Mouse (Mus musculus) midbrain, embryonic 15.5 days (tissue): Measurements from ENCODE around the gene Tmod1. TPM values are rescaled to one million over a fixed set of nuclear protein-coding genes. Genes with fewer than 3 reads are reported as not detected.

Experiments used
- ATAC-seq: fragments of 200-750 bp; cut with Nextera tagmentation; replicated peaks from 2 replicates; pipeline ENCODE4 v1.8.0; 2017; ENCODE audit warnings: moderate TSS enrichment
- H3K27ac ChIP-seq: fragments of 300-500 bp; sonication (generic); 2 replicates; pipeline ENCODE4 v1.5.1; 2015; ENCODE audit warnings: mild to moderate bottlenecking, inconsistent platforms
- H3K27me3 ChIP-seq: fragments of 300-500 bp; sonication (generic); replicated peaks from 2 replicates; pipeline ENCODE4 v1.6.1; 2015; ENCODE audit warnings: inconsistent platforms
- H3K36me3 ChIP-seq: fragments of 300-500 bp; sonication (generic); replicated peaks from 2 replicates; pipeline ENCODE4 v1.6.1; 2015; ENCODE audit warnings: inconsistent platforms
- H3K4me1 ChIP-seq: fragments of 300-500 bp; sonication (generic); 2 replicates; pipeline ENCODE4 v1.6.1; 2015; ENCODE audit warnings: inconsistent platforms
- H3K4me2 ChIP-seq: fragments of 300-500 bp; sonication (generic); 2 replicates; pipeline ENCODE4 v1.6.1; 2015; ENCODE audit warnings: inconsistent platforms, mild to moderate bottlenecking, moderate library complexity
- H3K4me3 ChIP-seq: fragments of 300-500 bp; sonication (generic); 2 replicates; pipeline ENCODE4 v1.5.1; 2015; ENCODE audit warnings: mild to moderate bottlenecking, inconsistent platforms
- H3K9ac ChIP-seq: fragments of 300-500 bp; sonication (generic); 2 replicates; pipeline ENCODE4 v1.6.1; 2015; ENCODE audit warnings: mild to moderate bottlenecking, inconsistent platforms
- H3K9me3 ChIP-seq: fragments of 300-500 bp; sonication (generic); 2 replicates; pipeline ENCODE4 v1.6.1; 2016; ENCODE audit warnings: inconsistent platforms
- WGBS: fragments of 180-500 bp; shearing (Covaris S2); methylation state at CpG from one replicate; pipeline ENCODE4 v1.1.7; 2015; ENCODE audit warnings: mixed read lengths; 5-methylcytosine and 5-hydroxymethylcytosine counted together
- polyA plus RNA-seq: library from polyadenylated mRNA; unstranded; fragments of >200 nt; fragmentation: Nextera tagmentation; extraction: Ambion mirVana; gene quantifications from 2 replicates; pipeline ENCODE4 v1.2.1, GENCODE M21; 2015

The Tmod1 gene
- polyA plus RNA-seq, 1 experiment from 2014 or later: 0.65 TPM

DNA sequence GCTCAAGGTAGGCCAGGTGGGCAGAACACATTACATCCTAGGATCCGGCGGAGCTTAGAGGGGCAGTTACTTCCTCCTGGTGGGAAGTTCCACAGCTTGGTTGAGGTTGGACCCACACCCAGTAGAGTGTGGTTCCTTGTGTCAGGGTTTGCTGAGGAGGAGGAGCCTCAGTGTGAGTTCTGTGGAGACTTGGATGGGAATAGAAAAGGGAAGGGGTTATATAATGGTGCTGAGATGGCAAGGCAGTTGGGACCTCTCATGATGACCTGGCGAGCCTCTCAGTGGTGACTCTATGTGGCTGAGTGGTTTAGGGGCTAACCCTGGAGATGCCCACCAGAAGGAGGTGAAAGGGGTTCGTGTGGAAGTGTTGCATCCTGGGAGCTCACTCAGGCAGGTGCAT lies 25.1 kb downstream of the Tmod1 start:
- WGBS: 84% methylated on average over 4 of the region's 4 CpGs
- Histone ChIP-seq H3K36me3 (no peaks in the 10 kb centered on the region), H3K27ac (no peak overlapping the region), H3K27me3 (no peaks in the 10 kb centered on the region), H3K9ac (no peak overlapping the region), H3K9me3 (no peaks in the 10 kb centered on the region), H3K4me1 (no peaks in the 10 kb centered on the region), H3K4me3 (no peak overlapping the region), H3K4me2 (no peak overlapping the region)
- ATAC-seq: no peak

DNA sequence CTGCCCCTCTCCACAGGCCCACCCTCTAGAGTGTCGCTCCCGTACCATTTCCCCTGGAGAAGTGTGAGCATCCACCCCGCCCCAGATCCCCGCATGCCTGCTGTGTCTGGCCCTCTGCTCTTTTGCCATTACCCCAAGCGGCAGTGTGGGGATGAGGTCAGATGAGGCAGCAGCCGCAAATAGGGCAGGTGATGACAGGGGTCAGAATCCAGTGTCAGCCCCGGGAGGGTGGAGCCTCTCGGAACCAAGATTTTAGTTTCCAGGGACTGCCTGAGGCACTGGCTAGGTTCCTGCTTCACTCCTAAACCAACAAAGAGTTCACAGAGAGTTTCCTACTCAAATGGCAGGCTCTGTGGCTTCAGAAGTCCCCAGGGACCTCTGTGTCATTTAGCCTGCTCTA lies 25.5 kb downstream of the Tmod1 start:
- Histone ChIP-seq H3K36me3 (no peaks in the 10 kb centered on the region), H3K4me3 (no peak overlapping the region), H3K4me2 (no peak overlapping the region), H3K9ac (no peak overlapping the region), H3K27me3 (no peaks in the 10 kb centered on the region), H3K27ac (no peak overlapping the region), H3K4me1 (no peaks in the 10 kb centered on the region), H3K9me3 (no peaks in the 10 kb centered on the region)
- 68% methylated on average over 8 of the region's 8 CpGs for WGBS
- no peak for ATAC-seq

DNA sequence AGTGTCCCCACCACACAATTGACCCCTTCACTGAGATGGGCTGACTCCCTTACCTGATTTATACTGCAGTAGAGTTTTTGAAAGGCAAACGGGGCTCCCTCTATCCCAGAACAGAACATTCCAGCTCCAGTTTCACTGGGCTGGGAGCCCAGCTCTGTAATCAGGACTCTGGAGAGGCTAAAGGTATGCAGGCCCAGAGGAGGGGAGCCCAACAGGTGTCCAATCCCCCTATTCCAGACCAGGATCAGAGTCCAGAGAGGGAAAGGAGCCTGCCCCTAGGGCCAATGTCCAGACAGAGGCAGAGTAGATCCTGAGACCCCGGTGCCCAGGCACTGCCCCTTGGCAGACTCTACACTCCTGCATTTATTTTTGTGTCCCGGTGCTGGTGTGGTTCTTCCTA lies 26.2 kb downstream of the Tmod1 start:
- Histone ChIP-seq H3K4me1 (no peaks in the 10 kb centered on the region), H3K4me3 (no peak overlapping the region), H3K27me3 (no peaks in the 10 kb centered on the region), H3K27ac (no peak overlapping the region), H3K4me2 (no peak overlapping the region), H3K9ac (no peak overlapping the region), H3K9me3 (no peaks in the 10 kb centered on the region), H3K36me3 (no peaks in the 10 kb centered on the region)
- no peak for ATAC-seq
- 82% methylated on average over 3 of the region's 3 CpGs for WGBS

DNA sequence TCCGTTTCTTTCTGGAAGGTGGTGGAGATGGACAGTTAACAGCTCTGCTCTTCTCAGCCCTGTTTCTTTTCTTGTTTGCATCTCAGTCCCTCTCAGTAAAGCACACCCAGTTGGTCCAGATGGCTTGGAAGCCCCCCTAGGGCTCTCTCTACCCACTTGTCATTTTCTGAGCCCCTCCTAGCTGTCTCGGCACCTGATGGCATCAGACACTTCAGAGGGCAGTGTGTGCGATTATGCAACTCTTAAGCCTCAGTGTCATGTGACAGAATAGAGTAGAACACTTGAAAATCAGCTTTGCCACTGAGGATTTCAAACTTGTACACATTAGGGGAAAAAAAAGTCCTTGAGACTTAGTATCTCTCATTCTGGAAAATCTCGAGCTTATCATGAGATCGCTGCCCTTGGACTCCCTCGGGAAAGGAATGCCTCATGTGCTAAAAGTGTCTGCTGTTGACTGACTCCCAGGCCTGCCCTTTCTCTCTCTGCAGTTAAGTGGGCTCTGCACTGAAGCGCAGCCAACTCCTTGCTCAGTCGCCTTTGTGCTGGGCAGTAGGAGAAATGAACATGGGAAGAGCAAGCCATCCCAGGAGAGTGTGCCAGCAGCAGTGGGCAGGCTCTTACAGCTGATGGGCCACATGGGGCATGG lies 27.1 kb downstream of the Tmod1 start:
- ATAC-seq: no peak

DNA sequence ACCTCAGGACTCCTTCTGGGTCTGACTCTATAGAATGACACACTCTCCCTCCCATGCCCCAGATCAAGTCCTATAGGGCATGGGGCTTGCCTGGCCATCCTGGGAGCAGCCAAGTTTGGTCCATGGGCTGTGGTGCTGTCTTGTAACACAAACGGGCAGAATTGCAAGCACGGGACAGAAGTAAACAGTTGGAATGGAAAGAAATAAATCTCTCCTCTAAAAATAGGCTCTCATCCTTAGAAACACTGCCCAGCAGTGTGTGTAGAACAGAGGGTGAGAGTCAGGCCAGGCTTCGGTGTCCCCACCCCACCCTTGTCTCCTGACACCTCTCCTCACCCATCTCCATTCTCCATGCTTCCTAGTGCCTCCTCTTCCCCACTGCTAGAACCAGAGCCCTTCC lies 29.3 kb downstream of the Tmod1 start:
- no peak overlapping the region for H3K4me2 ChIP-seq
- no peaks in the 10 kb centered on the region for H3K27me3 ChIP-seq
- H3K9me3 ChIP-seq: no peaks in the 10 kb centered on the region
- 88% methylated on average over 3 of the region's 3 CpGs for WGBS
- H3K27ac ChIP-seq: no peak overlapping the region
- no peaks in the 10 kb centered on the region for H3K36me3 ChIP-seq
- ATAC-seq: no peak
- no peaks in the 10 kb centered on the region for H3K4me1 ChIP-seq
- H3K4me3 ChIP-seq: no peak overlapping the region
- no peak overlapping the region for H3K9ac ChIP-seq

More for the DNA sequence above, 27.1 kb downstream of the Tmod1 start:
- no peaks in the 10 kb centered on the region for H3K9me3 ChIP-seq
- H3K27me3 ChIP-seq: no peaks in the 10 kb centered on the region
- 61% methylated on average over 8 of the region's 8 CpGs for WGBS
- H3K4me3 ChIP-seq: no peak overlapping the region
- no peak overlapping the region for H3K27ac ChIP-seq
- no peak overlapping the region for H3K4me2 ChIP-seq
- H3K36me3 ChIP-seq: no peaks in the 10 kb centered on the region
- H3K4me1 ChIP-seq: no peaks in the 10 kb centered on the region
- H3K9ac ChIP-seq: no peak overlapping the region

DNA sequence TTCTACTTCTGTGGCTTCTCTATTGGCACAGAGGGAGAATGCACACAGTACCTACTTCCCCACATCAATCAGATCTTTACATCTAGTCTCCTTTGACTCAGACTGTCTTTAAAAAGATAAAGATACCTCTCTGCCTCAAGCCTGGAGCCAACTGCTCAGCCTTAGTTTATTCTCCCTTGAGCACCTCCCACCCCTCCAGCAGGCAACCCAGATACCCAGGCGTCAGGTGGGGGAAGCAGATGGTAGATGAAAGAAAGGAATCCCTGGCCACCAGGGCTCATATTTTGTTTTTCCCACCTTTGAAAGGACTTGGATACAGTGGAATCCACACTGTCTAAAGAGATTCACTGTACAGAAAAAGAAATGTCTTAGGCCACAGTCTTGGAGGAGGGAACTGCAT lies 29.8 kb downstream of the Tmod1 start:
- Histone ChIP-seq H3K4me2 (no peak overlapping the region), H3K9me3 (no peaks in the 10 kb centered on the region), H3K27ac (no peak overlapping the region), H3K4me1 (no peaks in the 10 kb centered on the region), H3K4me3 (no peak overlapping the region), H3K36me3 (no peaks in the 10 kb centered on the region), H3K9ac (no peak overlapping the region), H3K27me3 (no peaks in the 10 kb centered on the region)
- WGBS: 40% methylated on average over 1 of the region's 1 CpGs
- ATAC-seq: no peak

DNA sequence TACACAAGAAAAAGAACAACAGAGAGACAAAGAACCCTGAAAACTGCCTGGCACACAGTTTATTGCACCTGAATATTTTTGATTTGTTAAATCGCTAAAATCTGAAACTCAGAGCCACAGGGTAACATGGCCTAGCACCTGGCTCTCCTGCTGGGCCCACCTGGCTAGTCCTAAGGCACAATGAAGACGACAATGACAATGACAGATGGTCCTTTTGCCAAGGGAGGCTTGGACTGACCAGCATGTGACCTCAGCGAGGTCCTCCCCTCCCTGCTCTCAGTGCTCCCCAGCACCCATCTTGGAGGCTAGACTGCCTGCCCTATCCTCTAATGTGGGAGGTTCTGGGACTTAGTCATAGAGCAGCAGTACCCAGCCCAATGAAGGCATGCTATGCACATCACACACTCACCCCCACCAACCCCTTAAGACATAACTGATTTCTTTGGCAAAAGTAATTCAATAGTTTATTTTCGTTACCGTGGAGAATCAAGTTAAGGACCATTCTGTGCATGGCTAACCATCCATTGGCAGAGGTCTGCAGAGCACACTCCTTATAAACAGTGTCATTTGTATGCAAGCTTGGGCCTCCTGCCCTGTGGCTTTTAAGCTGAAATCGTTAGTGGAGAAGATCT lies 31.2 kb downstream of the Tmod1 start:
- H3K36me3 ChIP-seq: no peaks in the 10 kb centered on the region
- H3K9me3 ChIP-seq: no peaks in the 10 kb centered on the region
- 60% methylated on average over 6 of the region's 6 CpGs for WGBS
- H3K9ac ChIP-seq: no peak overlapping the region
- no peak for ATAC-seq
- no peak overlapping the region for H3K27ac ChIP-seq
- H3K27me3 ChIP-seq: no peaks in the 10 kb centered on the region
- no peak overlapping the region for H3K4me2 ChIP-seq
- H3K4me1 ChIP-seq: no peaks in the 10 kb centered on the region
- no peak overlapping the region for H3K4me3 ChIP-seq

DNA sequence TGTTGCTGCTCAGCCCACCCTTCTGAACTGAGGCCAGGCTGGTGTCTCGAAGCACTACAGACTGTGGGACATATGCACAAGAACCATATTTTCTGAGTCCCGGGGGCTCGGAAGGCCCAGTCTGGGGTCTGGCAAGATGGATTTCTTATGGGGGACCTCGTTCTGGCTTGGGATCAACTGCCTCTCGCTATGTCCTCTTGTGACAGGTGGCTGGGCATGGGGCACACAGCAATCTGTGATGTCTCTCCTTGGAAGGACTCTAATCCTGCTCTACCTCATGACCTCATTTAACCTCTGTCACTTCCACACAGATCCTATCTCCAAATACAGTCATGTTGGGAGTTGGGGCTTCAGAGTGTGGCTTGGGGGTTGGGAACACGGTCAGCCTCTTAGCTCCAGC lies 33.9 kb downstream of the Tmod1 start:
- no peak for ATAC-seq
- Histone ChIP-seq H3K9me3 (no peaks in the 10 kb centered on the region), H3K9ac (no peak overlapping the region), H3K27ac (no peak overlapping the region), H3K4me2 (no peak overlapping the region), H3K4me3 (no peak overlapping the region), H3K4me1 (no peaks in the 10 kb centered on the region), H3K27me3 (no peaks in the 10 kb centered on the region), H3K36me3 (no peaks in the 10 kb centered on the region)
- WGBS: 92% methylated on average over 6 of the region's 6 CpGs

DNA sequence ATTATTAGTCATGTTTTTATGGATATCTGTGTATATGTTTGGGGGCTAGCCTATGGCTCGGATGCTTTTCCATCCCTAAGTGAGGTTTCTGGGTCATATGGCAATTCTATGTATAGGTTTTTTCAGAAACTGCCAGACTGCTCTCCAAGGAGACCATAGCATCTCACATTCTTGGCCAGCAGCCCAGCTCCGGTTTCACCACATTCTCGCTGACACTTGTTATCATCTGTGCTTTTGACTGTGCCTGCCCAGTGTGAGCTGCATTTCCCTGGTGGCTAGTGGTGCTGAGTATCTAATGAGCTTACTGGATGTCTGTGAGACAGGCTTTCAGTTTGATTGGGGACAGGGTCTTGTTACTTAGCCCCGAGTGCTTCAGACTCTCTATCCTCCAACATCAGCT lies 35.0 kb downstream of the Tmod1 start:
- ATAC-seq: no peak
- Histone ChIP-seq H3K36me3 (no peaks in the 10 kb centered on the region), H3K4me3 (no peak overlapping the region), H3K4me2 (no peak overlapping the region), H3K9me3 (no peaks in the 10 kb centered on the region), H3K4me1 (no peaks in the 10 kb centered on the region), H3K27ac (no peak overlapping the region), H3K9ac (no peak overlapping the region), H3K27me3 (no peaks in the 10 kb centered on the region)
- WGBS: 57% methylated on average over 4 of the region's 4 CpGs

DNA sequence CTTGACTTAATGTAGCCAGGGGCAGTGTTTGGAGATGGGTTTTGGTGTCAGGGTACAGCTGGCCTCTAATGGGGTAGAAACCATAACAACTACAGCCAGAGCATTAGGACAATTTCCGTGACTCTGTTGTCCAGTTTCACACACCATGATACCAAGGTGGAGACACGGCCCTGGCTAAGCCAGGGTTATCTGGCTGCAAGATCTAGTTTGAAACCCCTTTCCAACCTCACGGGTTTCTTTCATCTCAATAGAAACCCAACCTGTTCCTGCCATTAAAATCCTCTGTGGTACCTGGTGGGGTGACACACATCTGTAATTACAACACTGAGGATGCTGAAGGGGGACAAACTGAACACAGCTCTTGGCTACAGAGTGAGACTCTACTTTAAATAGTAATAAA lies 36.9 kb downstream of the Tmod1 start:
- Histone ChIP-seq H3K4me3 (no peak overlapping the region), H3K9me3 (no peaks in the 10 kb centered on the region), H3K9ac (no peak overlapping the region), H3K27me3 (no peaks in the 10 kb centered on the region), H3K36me3 (no peaks in the 10 kb centered on the region), H3K4me2 (no peak overlapping the region), H3K27ac (no peak overlapping the region), H3K4me1 (no peaks in the 10 kb centered on the region)
- no peak for ATAC-seq
- 94% methylated on average over 3 of the region's 3 CpGs for WGBS

DNA sequence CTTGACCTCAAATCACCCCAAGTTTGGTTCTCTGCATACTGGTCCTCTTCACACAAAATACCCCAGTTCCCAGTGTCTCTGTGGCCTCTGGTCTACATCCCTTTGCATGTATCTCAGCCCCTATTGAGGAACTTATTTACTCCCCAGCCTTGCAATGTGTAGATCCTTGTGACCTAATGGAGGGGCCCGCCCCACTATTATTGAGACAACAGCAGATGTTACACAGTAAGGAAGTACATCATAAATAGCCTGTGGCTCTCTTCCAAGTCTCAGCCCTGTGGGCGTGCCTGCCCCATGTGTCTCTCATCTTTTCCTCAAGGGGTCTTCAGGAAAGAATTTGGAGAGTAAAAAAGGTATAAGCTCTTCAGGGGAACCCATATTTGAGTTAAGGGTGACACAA lies 38.2 kb downstream of the Tmod1 start:
- WGBS: 89% methylated on average over 2 of the region's 2 CpGs
- H3K4me1 ChIP-seq: no peaks in the 10 kb centered on the region

DNA sequence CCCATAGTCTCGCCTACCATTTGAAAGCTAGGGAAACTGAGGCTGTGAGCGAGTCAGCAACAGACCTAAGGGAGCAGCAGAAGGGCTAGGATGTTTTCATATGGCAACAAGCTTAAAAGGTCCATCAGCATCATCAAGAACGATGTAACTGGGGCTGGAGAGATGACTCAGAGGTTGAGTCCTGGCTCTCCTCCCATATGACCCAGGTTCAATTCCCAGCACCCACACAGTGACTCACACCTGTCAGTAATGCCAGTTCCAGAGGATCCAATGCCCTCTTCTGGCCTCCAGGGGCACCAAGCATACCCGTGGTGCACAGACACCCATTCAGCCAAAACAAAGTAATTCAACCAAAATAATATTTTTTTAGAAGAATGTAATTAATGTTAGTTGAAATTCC lies 41.5 kb downstream of the Tmod1 start:
- 89% methylated on average over 4 of the region's 4 CpGs for WGBS
- no peaks in the 10 kb centered on the region for H3K9me3 ChIP-seq
- H3K36me3 ChIP-seq: no peaks in the 10 kb centered on the region
- H3K27ac ChIP-seq: no peak overlapping the region
- H3K4me1 ChIP-seq: no peaks in the 10 kb centered on the region
- ATAC-seq: no peak
- no peaks in the 10 kb centered on the region for H3K27me3 ChIP-seq
- no peak overlapping the region for H3K9ac ChIP-seq
- no peak overlapping the region for H3K4me2 ChIP-seq
- H3K4me3 ChIP-seq: no peak overlapping the region

More for the DNA sequence above, 38.2 kb downstream of the Tmod1 start:
- Histone ChIP-seq H3K36me3 (no peaks in the 10 kb centered on the region), H3K9ac (no peak overlapping the region), H3K27ac (no peak overlapping the region), H3K4me2 (no peak overlapping the region), H3K9me3 (no peaks in the 10 kb centered on the region), H3K4me3 (no peak overlapping the region), H3K27me3 (no peaks in the 10 kb centered on the region)
- ATAC-seq: no peak

DNA sequence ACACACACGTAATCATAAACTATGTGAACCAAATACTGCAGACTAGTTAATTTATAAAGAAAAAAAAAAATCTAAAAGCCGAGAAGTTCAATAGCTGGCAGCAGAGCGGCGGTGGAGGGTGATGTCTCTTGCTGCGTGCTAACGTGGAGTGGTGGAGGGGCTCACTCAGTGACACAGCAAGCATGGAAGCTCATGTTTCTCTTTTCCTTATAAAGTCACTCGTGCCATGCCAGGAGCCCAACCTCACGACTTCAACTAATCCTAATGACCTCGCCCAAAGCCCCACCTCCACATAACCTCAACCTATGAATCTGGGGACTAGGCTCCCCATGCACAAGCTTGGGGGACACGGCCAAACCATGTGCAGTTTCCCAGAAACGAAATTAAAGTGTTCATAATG lies 43.8 kb downstream of the Tmod1 start:
- H3K9me3 ChIP-seq: no peaks in the 10 kb centered on the region
- H3K27ac ChIP-seq: no peak overlapping the region
- no peak for ATAC-seq
- H3K4me1 ChIP-seq: no peaks in the 10 kb centered on the region
- no peak overlapping the region for H3K4me3 ChIP-seq
- H3K4me2 ChIP-seq: no peak overlapping the region
- H3K36me3 ChIP-seq: no peaks in the 10 kb centered on the region
- no peaks in the 10 kb centered on the region for H3K27me3 ChIP-seq
- H3K9ac ChIP-seq: no peak overlapping the region
- WGBS: 84% methylated on average over 11 of the region's 11 CpGs
